Mouse (Mus musculus) kidney, embryonic 14.5 days (tissue): ENCODE results near the gene Ern1. TPM values are rescaled to one million over a fixed set of nuclear protein-coding genes. Genes with fewer than 3 reads are reported as not detected.
A peak's percentile ranks its signal among the peaks of the same experiment; 100 is the strongest.

Source experiments
- ATAC-seq: fragments of 200-750 bp; cut with Nextera tagmentation; 2 replicates; pipeline ENCODE4 v1.8.0; 2017; ENCODE audit warnings: moderate number of reproducible peaks, mild to moderate bottlenecking, moderate TSS enrichment, moderate library complexity; ENCODE audit not compliant: low FRiP score, low TSS enrichment
- H3K27ac ChIP-seq: fragments of 300-500 bp; sonication (generic); 2 replicates; pipeline ENCODE4 v1.5.1; 2014; ENCODE audit warnings: low read depth, mild to moderate bottlenecking, low read length, moderate library complexity, mixed read lengths
- H3K27me3 ChIP-seq: fragments of 300-500 bp; sonication (generic); 2 replicates; pipeline ENCODE4 v1.6.1; 2014; ENCODE audit warnings: mild to moderate bottlenecking, low read length; ENCODE audit not compliant: control insufficient read depth, insufficient read depth
- H3K36me3 ChIP-seq: fragments of 300-500 bp; sonication (generic); 2 replicates; pipeline ENCODE4 v1.6.1; 2014; ENCODE audit warnings: low read length, mixed read lengths; ENCODE audit not compliant: control insufficient read depth, insufficient read depth
- H3K4me1 ChIP-seq: fragments of 300-500 bp; sonication (generic); 2 replicates; pipeline ENCODE4 v1.6.1; 2014; ENCODE audit warnings: low read length, mixed read lengths; ENCODE audit not compliant: control insufficient read depth, insufficient read depth
- H3K4me2 ChIP-seq: fragments of 300-500 bp; sonication (generic); replicated peaks from 2 replicates; pipeline ENCODE4 v1.6.1; 2014; ENCODE audit warnings: low read depth, mild to moderate bottlenecking, low read length
- H3K4me3 ChIP-seq: fragments of 300-500 bp; sonication (generic); 2 replicates; pipeline ENCODE4 v1.5.1; 2014; ENCODE audit warnings: mild to moderate bottlenecking, low read length
- H3K9ac ChIP-seq: fragments of 300-500 bp; sonication (generic); 2 replicates; pipeline ENCODE4 v1.6.1; 2014; ENCODE audit warnings: low read depth, mild to moderate bottlenecking, low read length, moderate library complexity
- H3K9me3 ChIP-seq: fragments of 300-500 bp; sonication (generic); 2 replicates; pipeline ENCODE4 v1.6.1; 2016; ENCODE audit warnings: low read length; ENCODE audit not compliant: control insufficient read depth
- WGBS: fragments of 180-500 bp; shearing (Covaris S2); extraction: QIAGEN DNeasy Blood & Tissue Kit; methylation state at CpG from one replicate; pipeline ENCODE4 v1.1.7; 2014; 5-methylcytosine and 5-hydroxymethylcytosine counted together
- polyA plus RNA-seq: library from polyadenylated mRNA; unstranded; fragments of >200 nt; fragmentation: Nextera tagmentation; extraction: Ambion mirVana; gene quantifications from 2 replicates; pipeline ENCODE4 v1.2.1, GENCODE M21; 2014

Gene Ern1
- polyA plus RNA-seq, 1 experiment from 2014 or later, result 9.0 TPM

DNA sequence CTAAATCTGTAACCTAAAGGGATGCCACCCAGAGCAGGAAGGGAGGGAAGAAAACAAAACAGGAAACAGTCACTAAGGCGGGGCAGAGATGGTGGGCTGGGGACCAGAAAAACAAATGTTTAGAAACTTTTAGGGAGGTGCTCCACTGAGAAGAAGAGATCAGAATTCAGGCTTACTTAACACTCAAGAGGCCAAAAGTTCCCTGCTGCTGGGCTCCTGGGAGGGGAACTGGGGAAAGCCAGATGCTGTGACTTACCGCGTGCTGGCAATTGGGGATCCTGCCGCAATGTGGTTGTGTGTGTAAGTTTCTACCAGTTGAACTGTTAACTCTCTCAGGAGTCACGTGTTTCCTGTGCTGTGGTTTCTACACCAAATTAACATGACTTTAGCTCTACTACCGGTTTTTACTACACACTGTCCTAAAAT lies 99.8 kb downstream of the Ern1 start, which contains the start of gene Icam2:
Gene Icam2, minus strand, starts transcription at position 285 of the 426 bp plus-strand sequence.
- ATAC-seq, result no peak
- Histone ChIP-seq H3K9me3 (no peaks in the 10 kb centered on the region), H3K27me3 (no peaks in the 10 kb centered on the region), H3K36me3 (no peaks in the 10 kb centered on the region), H3K27ac (no peak within 1 kb of the TSS; the same call in 1 of the 2 replicates), H3K4me2 (no peak within 1 kb of the TSS), H3K4me1 (peaks cover 8% of the 10 kb centered on the region; the same call in 1 of the 2 replicates), H3K4me3 (no peak within 1 kb of the TSS), H3K9ac (no peak within 1 kb of the TSS)
- WGBS, result 75% methylated on average over 6 of the region's 6 CpGs

DNA sequence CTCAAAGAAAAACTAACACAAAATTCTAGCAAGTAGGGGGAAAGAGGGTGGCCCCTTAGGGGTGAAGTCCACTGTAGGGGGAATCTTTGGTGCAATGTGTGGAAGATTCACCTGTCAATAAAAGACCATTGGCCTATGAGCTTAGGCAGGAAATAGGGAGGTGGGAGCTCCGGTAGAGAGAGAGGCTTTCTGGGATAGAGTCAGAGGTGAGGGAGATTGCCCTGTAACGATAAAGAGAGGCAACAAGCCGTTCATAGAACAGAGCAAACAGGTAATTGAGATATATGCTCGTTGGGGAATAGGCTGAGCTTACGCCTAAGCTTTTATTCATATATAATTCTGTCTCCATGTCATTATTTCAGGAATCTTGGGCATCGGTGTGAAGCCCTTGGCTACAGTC lies 100.6 kb downstream of the Ern1 start:
- Histone ChIP-seq H3K36me3 (no peaks in the 10 kb centered on the region), H3K27me3 (no peaks in the 10 kb centered on the region), H3K27ac (no peak overlapping the region), H3K9ac (no peak overlapping the region), H3K4me3 (no peak overlapping the region), H3K9me3 (no peaks in the 10 kb centered on the region), H3K4me2 (no peak overlapping the region), H3K4me1 (peaks cover 8% of the 10 kb centered on the region; the same call in 1 of the 2 replicates)
- 73% methylated on average over 6 of the region's 6 CpGs for WGBS
- no peak for ATAC-seq

DNA sequence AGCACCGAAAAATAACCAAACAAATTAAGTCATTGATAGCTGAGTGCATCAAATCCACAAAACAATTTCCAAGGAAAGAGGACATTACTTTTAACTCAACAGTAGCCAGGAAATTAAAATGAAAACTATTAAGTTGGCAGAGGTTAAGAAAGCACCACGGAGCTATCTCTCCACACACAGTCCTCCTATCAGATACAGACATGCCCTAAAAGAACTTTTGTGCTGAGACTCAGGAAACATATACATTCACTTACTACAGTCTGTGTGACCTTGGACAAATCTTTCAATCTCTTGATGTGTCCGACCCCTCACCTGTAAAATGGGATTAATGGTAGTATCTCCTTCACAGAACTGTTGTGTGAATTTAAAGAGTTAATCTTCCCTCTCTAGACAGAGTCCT lies 101.2 kb downstream of the Ern1 start:
- Histone ChIP-seq H3K4me3 (no peak overlapping the region), H3K27me3 (no peaks in the 10 kb centered on the region), H3K4me2 (no peak overlapping the region), H3K9me3 (no peaks in the 10 kb centered on the region), H3K36me3 (no peaks in the 10 kb centered on the region), H3K27ac (no peak overlapping the region), H3K4me1 (peaks cover 8% of the 10 kb centered on the region; the same call in 1 of the 2 replicates), H3K9ac (no peak overlapping the region)
- WGBS, result 91% methylated on average over 3 of the region's 3 CpGs
- ATAC-seq, result no peak

DNA sequence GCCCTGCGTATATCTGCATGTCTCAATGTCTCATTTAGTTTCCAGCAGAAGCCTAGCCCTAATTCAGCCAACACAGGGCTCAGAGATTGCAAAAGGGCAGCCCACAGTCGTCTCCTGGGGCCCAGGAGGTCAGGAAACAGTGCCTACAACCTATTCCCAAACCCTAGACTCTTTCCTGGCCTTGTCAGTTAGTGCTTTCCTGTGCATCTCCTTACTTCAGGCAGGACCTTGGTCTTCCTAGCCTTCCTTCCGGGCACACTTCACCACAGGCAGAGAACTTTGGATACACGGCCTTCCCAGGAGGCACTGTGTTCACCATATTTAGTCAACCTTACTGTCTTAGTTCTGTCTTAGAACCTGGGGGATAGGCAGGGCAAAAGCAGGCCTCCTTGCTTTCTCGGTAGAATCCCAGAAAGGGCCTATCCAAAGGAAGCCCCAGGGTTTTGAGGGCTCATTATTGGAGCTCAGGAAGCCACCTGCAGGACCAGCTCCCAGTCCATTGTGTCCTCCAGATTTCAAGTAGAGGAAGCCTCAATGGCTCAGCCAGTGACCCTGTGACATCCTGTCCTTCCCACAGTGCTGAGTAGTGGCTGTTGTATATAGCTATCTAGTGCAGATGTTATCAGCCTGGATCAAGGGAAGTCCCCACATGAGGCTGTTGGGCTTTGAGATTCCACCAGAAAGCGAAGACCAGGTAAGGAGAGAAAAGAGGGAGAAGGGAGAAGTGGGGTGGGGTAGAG lies 104.4 kb downstream of the Ern1 start:
- Histone ChIP-seq H3K4me2 (no peak overlapping the region), H3K27me3 (no peaks in the 10 kb centered on the region), H3K4me3 (no peak overlapping the region), H3K4me1 (no peaks in the 10 kb centered on the region), H3K9me3 (no peaks in the 10 kb centered on the region), H3K36me3 (no peaks in the 10 kb centered on the region), H3K9ac (no peak overlapping the region), H3K27ac (peak overlapping the region; percentile 63)
- no peak for ATAC-seq
- 76% methylated on average over 6 of the region's 6 CpGs for WGBS

GRCm38 (mm10) chr11:106382424-106382823 lies 105.2 kb downstream of the Ern1 start:
- 68% methylated on average over 5 of the region's 5 CpGs for WGBS
- Histone ChIP-seq H3K9ac (peak overlapping the region; percentile 37; the same call in 1 of the 2 replicates), H3K27me3 (no peaks in the 10 kb centered on the region), H3K27ac (peak overlapping the region; percentile 63), H3K4me3 (peak overlapping the region; percentile 3; the same call in 1 of the 2 replicates), H3K4me2 (no peak overlapping the region), H3K36me3 (no peaks in the 10 kb centered on the region), H3K9me3 (no peaks in the 10 kb centered on the region), H3K4me1 (no peaks in the 10 kb centered on the region)
- peak; percentile 26; the same call in 1 of the 2 replicates for ATAC-seq

DNA sequence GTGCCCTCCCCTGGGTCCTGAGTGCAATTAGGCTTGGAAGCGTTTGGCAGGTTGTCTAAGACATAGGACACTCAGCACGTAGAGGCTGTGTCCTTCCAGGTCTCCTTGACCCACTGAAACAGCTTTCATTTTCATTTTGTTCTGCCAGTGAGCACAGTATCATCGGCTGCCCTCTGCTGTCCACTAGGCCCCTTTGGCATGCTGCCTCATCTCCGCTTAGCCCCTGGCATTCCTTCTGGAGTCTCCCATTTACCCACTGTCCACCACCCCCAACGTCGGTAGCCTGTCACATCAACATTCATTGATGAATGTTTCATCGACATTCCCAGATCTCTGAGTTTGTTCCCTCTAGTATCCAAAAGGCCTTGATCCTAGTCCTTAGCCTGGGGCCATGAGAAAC lies 105.8 kb downstream of the Ern1 start:
- no peaks in the 10 kb centered on the region for H3K36me3 ChIP-seq
- peak overlapping the region; percentile 37; the same call in 1 of the 2 replicates for H3K9ac ChIP-seq
- peak overlapping the region; percentile 3; the same call in 1 of the 2 replicates for H3K4me3 ChIP-seq
- no peaks in the 10 kb centered on the region for H3K9me3 ChIP-seq
- WGBS, result 73% methylated on average over 7 of the region's 7 CpGs
- no peak for ATAC-seq
- H3K4me2 ChIP-seq, result peak overlapping the region; percentile 25; the same call in 1 of the 2 replicates
- H3K27ac ChIP-seq, result peak overlapping the region; percentile 63; the same call in 1 of the 2 replicates
- no peaks in the 10 kb centered on the region for H3K4me1 ChIP-seq
- H3K27me3 ChIP-seq, result no peaks in the 10 kb centered on the region

DNA sequence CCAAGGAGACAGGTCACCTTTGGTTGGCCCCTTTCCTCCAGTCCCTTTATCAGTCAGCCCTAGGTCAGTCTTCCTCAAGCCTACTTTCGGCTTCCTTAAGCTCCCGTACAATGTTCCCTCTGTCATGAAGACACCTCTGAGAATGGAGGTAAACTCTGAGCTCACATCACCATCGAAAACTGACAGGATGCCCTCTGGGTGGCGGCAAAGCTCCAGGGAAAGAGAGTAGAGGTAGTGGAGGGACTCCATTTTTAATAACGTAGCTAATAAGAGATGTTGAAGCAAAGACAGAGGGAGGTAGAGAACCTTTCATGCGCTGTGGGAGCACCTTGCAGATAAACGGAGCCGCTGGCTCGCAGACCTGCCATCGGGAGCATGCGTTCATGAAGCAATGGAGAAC lies 106.6 kb downstream of the Ern1 start:
- H3K4me1 ChIP-seq, result no peaks in the 10 kb centered on the region
- no peaks in the 10 kb centered on the region for H3K27me3 ChIP-seq
- no peak overlapping the region for H3K27ac ChIP-seq
- peak overlapping the region; percentile 3; the same call in 1 of the 2 replicates for H3K4me3 ChIP-seq
- no peak for ATAC-seq
- H3K36me3 ChIP-seq, result no peaks in the 10 kb centered on the region
- H3K9me3 ChIP-seq, result no peaks in the 10 kb centered on the region
- 73% methylated on average over 11 of the region's 11 CpGs for WGBS
- H3K9ac ChIP-seq, result no peak overlapping the region; the same call in 1 of the 2 replicates
- H3K4me2 ChIP-seq, result peak overlapping the region; percentile 25

DNA sequence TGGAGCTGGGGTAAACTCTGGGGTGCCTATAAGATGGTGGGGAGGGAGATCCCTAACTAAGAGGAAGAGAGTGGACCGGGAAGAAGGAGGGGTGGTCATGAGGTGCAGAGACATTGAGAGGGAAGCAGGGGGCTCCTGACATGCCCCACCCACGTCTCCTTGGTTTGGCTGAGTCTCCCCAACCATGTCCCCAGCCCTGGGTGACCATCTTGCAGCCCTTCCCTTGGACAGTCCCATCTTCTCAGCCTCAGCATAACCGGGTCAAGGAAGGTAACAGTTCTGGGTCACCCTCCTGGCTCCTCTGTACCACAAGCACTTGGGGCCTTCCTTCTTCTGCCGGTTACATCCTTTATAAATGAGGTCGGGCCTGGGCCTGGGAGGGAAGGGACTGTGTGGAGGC lies 112.7 kb downstream of the Ern1 start:
- ATAC-seq, result 0 out of 2 replicates have a peak, but pooled peaks have one; percentile 24

DNA sequence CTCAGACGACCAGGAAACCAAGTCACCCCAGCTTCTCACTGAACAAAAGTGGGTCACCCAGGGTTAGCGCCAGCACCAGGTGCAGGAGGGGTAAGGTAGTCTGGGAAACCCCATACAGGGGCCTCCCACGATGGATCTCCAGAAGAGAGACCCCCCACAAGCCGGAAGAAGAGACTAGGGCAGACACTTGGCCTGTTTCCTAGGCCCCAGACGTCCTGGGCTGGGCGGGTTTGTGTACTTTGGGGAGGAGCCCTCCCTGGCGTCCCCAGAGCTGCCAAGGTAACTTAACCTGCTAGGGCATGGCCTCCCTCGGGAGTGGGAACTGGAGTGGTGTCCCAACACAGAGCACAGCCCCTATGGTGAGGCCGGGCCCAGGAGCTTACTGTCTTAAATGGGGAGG lies 113.1 kb downstream of the Ern1 start:
- H3K27ac ChIP-seq, result 0 out of 2 replicates have a peak overlapping the region, but pooled peaks have one; percentile 55

More for the DNA sequence above, 112.7 kb downstream of the Ern1 start:
- Histone ChIP-seq H3K27me3 (no peaks in the 10 kb centered on the region), H3K4me2 (no peak overlapping the region), H3K4me1 (0 out of 2 replicates have a peak, but pooled peaks cover 6% of the 10 kb centered on the region), H3K9ac (no peak overlapping the region), H3K36me3 (no peaks in the 10 kb centered on the region), H3K4me3 (no peak overlapping the region), H3K9me3 (no peaks in the 10 kb centered on the region), H3K27ac (no peak overlapping the region)
- WGBS, result 76% methylated on average over 5 of the region's 5 CpGs

More for the DNA sequence above, 113.1 kb downstream of the Ern1 start:
- no peaks in the 10 kb centered on the region for H3K9me3 ChIP-seq
- no peak overlapping the region for H3K9ac ChIP-seq
- no peak overlapping the region for H3K4me3 ChIP-seq
- no peaks in the 10 kb centered on the region for H3K36me3 ChIP-seq
- H3K4me2 ChIP-seq, result no peak overlapping the region
- ATAC-seq, result peak; percentile 66
- 0 out of 2 replicates have a peak, but pooled peaks cover 6% of the 10 kb centered on the region for H3K4me1 ChIP-seq
- WGBS, result 28% methylated on average over 9 of the region's 9 CpGs
- H3K27me3 ChIP-seq, result no peaks in the 10 kb centered on the region
